In genomic region chr8:12668832-12669231, GRCm38 (mm10) we compare ENCODE assay signal across 10 mouse cellular contexts. TPM values are rescaled to one million over a fixed set of nuclear protein-coding genes. Genes with fewer than 3 reads are reported as not detected.
A peak's percentile ranks its signal among the peaks of the same experiment; 100 is the strongest.
DNase-seq lines count a peak whose midpoint lies in the region; ATAC-seq and TF ChIP-seq lines count a peak whose summit lies in the region.
"Had no signal": no experiment of that assay in that cellular context is flagged by ENCODE, and none has a peak within 500 bp of the region (broad histone marks: within the 10 kb centered on the region; RNA-seq: fewer than 3 reads in every experiment).

No protein-coding gene starts in this region.

- WGBS in midbrain, postnatal 0 days = 86% methylated on average over 6 of the region's 6 CpGs
- 90% methylated on average over 6 of the region's 6 CpGs for WGBS in midbrain, embryonic 16.5 days

- H3K9me3 ChIP-seq in midbrain, postnatal 0 days (ENCODE audit: low read length) = no peaks in the 10 kb centered on the region
- H3K9me3 ChIP-seq in midbrain, embryonic 16.5 days (replicated peaks; ENCODE audit: control insufficient read depth, low read length, poor library complexity, severe bottlenecking) = no peaks in the 10 kb centered on the region

- intact Hi-C loops in left cerebral cortex, postnatal 14 days (cut with DNase I) = no loop called here

- no peaks in the 10 kb centered on the region for H3K36me3 ChIP-seq in midbrain, postnatal 0 days (ENCODE audit: insufficient read depth, low read length)
- H3K36me3 ChIP-seq in midbrain, embryonic 16.5 days (ENCODE audit: control insufficient read depth, insufficient read depth, low read length) = peaks cover 2% of the 10 kb centered on the region; the same call in 1 of the 2 replicates

- ATAC-seq in frontal cortex, adult (ENCODE audit: low TSS enrichment) = no peak
- ATAC-seq in midbrain, postnatal 0 days (ENCODE audit: low FRiP score) = no peak
- ATAC-seq in midbrain, embryonic 16.5 days = no peak
- ATAC-seq: Patski had no signal

- H3K4me1 ChIP-seq in midbrain, postnatal 0 days (ENCODE audit: insufficient read depth, low read length) = peaks cover 4% of the 10 kb centered on the region; the same call in 1 of the 2 replicates
- peaks cover 16% of the 10 kb centered on the region for H3K4me1 ChIP-seq in midbrain, embryonic 16.5 days (ENCODE audit: control insufficient read depth, insufficient read depth, low read length)

- DNase-seq in frontal cortex, adult 2 months (ENCODE audit: extremely low spot score in 1 of 2, low spot score in 1 of 2) = peak; percentile 40 to 70
- no peak for DNase-seq in midbrain, postnatal 0 days (ENCODE audit: low spot score)
- peak; percentile 63 to 82 for DNase-seq in left cerebral cortex, postnatal 14 days (ENCODE audit: low spot score in 2 of 2)
- peak; percentile 43 for DNase-seq in telencephalon, adult 2 months (ENCODE audit: low read depth, low spot score)
- DNase-seq in gastrocnemius, postnatal 10 days = no peak
- no peak for DNase-seq in Muller cell, postnatal 12 days (ENCODE audit: inconsistent ontology term)

- no peak overlapping the region for H3K27ac ChIP-seq in midbrain, postnatal 0 days (ENCODE audit: low read depth, low read length)
- no peak overlapping the region for H3K27ac ChIP-seq in midbrain, embryonic 16.5 days (ENCODE audit: low read length)

- H3K4me2 ChIP-seq in midbrain, postnatal 0 days (ENCODE audit: low read depth, low read length, poor library complexity, severe bottlenecking) = no peak overlapping the region
- no peak overlapping the region for H3K4me2 ChIP-seq in midbrain, embryonic 16.5 days (ENCODE audit: low read length)

- no peak overlapping the region for H3K9ac ChIP-seq in midbrain, postnatal 0 days (replicated peaks; ENCODE audit: low read length, poor library complexity, severe bottlenecking)
- H3K9ac ChIP-seq in midbrain, embryonic 16.5 days (ENCODE audit: low read depth, low read length) = no peak overlapping the region

- H3K27me3 ChIP-seq in midbrain, postnatal 0 days (ENCODE audit: insufficient read depth, low read length) = no peaks in the 10 kb centered on the region
- H3K27me3 ChIP-seq in midbrain, embryonic 16.5 days (ENCODE audit: control insufficient read depth, insufficient read depth, low read depth, low read length) = no peaks in the 10 kb centered on the region
- H3K27me3 ChIP-seq: Patski had no signal

- peak; percentile 35 for TF ChIP-seq CTCF in midbrain, postnatal 0 days (IDR thresholded peaks at IDR 0.05)

- H3K4me3 ChIP-seq in midbrain, postnatal 0 days (ENCODE audit: low read depth, low read length) = no peak overlapping the region
- H3K4me3 ChIP-seq in midbrain, embryonic 16.5 days (ENCODE audit: low read depth, low read length) = no peak overlapping the region
- H3K4me3 ChIP-seq: erythroblast, embryonic 14.5 days had no signal

RNA-seq across cellular contexts. Expression of gene Tubgcp3, which starts 3.2 kb away (rescaled TPM):
- polyA plus RNA-seq in frontal cortex, adult 2 months (2012; rRNA removed) = 56.2 TPM in 2 replicates
- total RNA-seq in midbrain, postnatal 0 days (2014; rRNA removed) = 36.1 and 41.7 TPM in 2 replicates
- 26.0 and 26.8 TPM in 2 replicates for polyA plus RNA-seq in midbrain, postnatal 0 days (2015; fragmentation: Nextera tagmentation; extraction: Ambion mirVana)
- 42.5 TPM in 2 replicates for polyA plus RNA-seq in midbrain, embryonic 16.5 days (2015; fragmentation: Nextera tagmentation; extraction: Ambion mirVana)
- total RNA-seq in left cerebral cortex, postnatal 14 days (2021) = 10 to 100 TPM; 33.0 to 35.8 TPM
- 10 to 100 TPM; 10.6 to 13.9 TPM for total RNA-seq in gastrocnemius, postnatal 10 days (2021)

Comparison
In these comparisons a context has a peak if more than half of its experiments do, and no peak if none do; other contexts are left out.
1. DNase-seq: peak in frontal cortex, adult 2 months (2 of 2), left cerebral cortex, postnatal 14 days (2 of 2) and telencephalon, adult 2 months (single experiment); none in midbrain, postnatal 0 days (single experiment), gastrocnemius, postnatal 10 days (single experiment) and Muller cell, postnatal 12 days (single experiment).